Mouse (Mus musculus) common myeloid progenitor, adult 5-6 weeks (primary cell): ENCODE measurements around the gene Gpr84. TPM values are rescaled to one million over a fixed set of nuclear protein-coding genes. Genes with fewer than 3 reads are reported as not detected.

Experiments used
- ATAC-seq: replicated peaks from 2 replicates; pipeline ENCODE4 v1.8.0; 2016; ENCODE audit warnings: low read depth, mild to moderate bottlenecking, moderate TSS enrichment, inconsistent platforms; ENCODE audit not compliant: poor library complexity, severe bottlenecking
- total RNA-seq: library from RNA; stranded (forward); fragments of 200-1000, 187-1606 nt; gene quantifications from 2 replicates; pipeline ENCODE4 v1.2.3, GENCODE M21; 2017

Gene Gpr84
- total RNA-seq, 1 experiment from 2014 or later, result not detected

GRCm38 (mm10) chr15:103308056-103308875 lies 2.1 kb downstream of the Gpr84 start:
- ATAC-seq, result peak; percentile 17; the same call in 1 of the 2 replicates

GRCm38 (mm10) chr15:103307125-103307524 lies 3.3 kb downstream of the Gpr84 start:
- peak; percentile 59 for ATAC-seq

GRCm38 (mm10) chr15:103305792-103306645 lies 4.4 kb downstream of the Gpr84 start:
- no peak for ATAC-seq

- peak; percentile 81 for ATAC-seq
These were observed 5.2 kb downstream of the Gpr84 start for GRCm38 (mm10) chr15:103305070-103305678.

- no peak for ATAC-seq
These were observed 5.8 kb downstream of the Gpr84 start for GRCm38 (mm10) chr15:103304616-103304969.

GRCm38 (mm10) chr15:103303916-103304615 lies 6.3 kb downstream of the Gpr84 start:
- ATAC-seq, result no peak

GRCm38 (mm10) chr15:103302341-103303021 lies 7.9 kb downstream of the Gpr84 start:
- no peak for ATAC-seq

GRCm38 (mm10) chr15:103301547-103302340 lies 8.7 kb downstream of the Gpr84 start:
- ATAC-seq, result no peak

- ATAC-seq, result no peak
These were observed 9.4 kb downstream of the Gpr84 start for GRCm38 (mm10) chr15:103301046-103301445.

- ATAC-seq, result no peak
These were observed 9.9 kb downstream of the Gpr84 start for GRCm38 (mm10) chr15:103300560-103300959.

GRCm38 (mm10) chr15:103300067-103300471 lies 10.3 kb downstream of the Gpr84 start:
- no peak for ATAC-seq

- ATAC-seq, result no peak
These were observed 10.8 kb downstream of the Gpr84 start for GRCm38 (mm10) chr15:103299644-103300043.

GRCm38 (mm10) chr15:103298861-103299616 lies 11.4 kb downstream of the Gpr84 start:
- ATAC-seq, result no peak

- ATAC-seq, result no peak
These were observed 12.4 kb downstream of the Gpr84 start for GRCm38 (mm10) chr15:103298026-103298425.

- no peak for ATAC-seq
These were observed 13.1 kb downstream of the Gpr84 start for GRCm38 (mm10) chr15:103297313-103297712.

- ATAC-seq, result peak; percentile 42; the same call in 1 of the 2 replicates
These were observed 14.6 kb downstream of the Gpr84 start for GRCm38 (mm10) chr15:103295851-103296250.

GRCm38 (mm10) chr15:103294649-103295048 lies 15.8 kb downstream of the Gpr84 start:
- no peak for ATAC-seq

GRCm38 (mm10) chr15:103293375-103293774 lies 17.0 kb downstream of the Gpr84 start:
- no peak for ATAC-seq
